24 mouse cellular contexts compared by ENCODE assay signal in genomic region chr8:104598496-104598895, GRCm38 (mm10). TPM values are rescaled to one million over a fixed set of nuclear protein-coding genes. Genes with fewer than 3 reads are reported as not detected.
A peak's percentile ranks its signal among the peaks of the same experiment; 100 is the strongest.
DNase-seq lines count a peak whose midpoint lies in the region; ATAC-seq lines count a peak whose summit lies in the region.
"Had no signal": no experiment of that assay in that cellular context is flagged by ENCODE, and none has a peak within 500 bp of the region (broad histone marks: within the 10 kb centered on the region; RNA-seq: fewer than 3 reads in every experiment).

No protein-coding gene starts in this region.

- H3K4me1 ChIP-seq in heart, embryonic 12.5 days (replicated peaks), result peaks cover 18% of the 10 kb centered on the region

- ATAC-seq in heart, embryonic 12.5 days (ENCODE audit: insufficient number of reproducible peaks, low FRiP score), result no peak
- ATAC-seq: forebrain, postnatal 0 days had no signal

- no peak overlapping the region for H3K4me2 ChIP-seq in heart, embryonic 12.5 days
- H3K4me2 ChIP-seq: hindbrain, embryonic 14.5 days; limb, embryonic 15.5 days; midbrain, embryonic 11.5 days; neural tube, embryonic 12.5 days had no signal

- H3K27me3 ChIP-seq in heart, embryonic 12.5 days (replicated peaks), result no peaks in the 10 kb centered on the region

- 57% methylated on average over 6 of the region's 6 CpGs for WGBS in heart, embryonic 12.5 days

- H3K9ac ChIP-seq in heart, embryonic 12.5 days, result no peak overlapping the region
- H3K9ac ChIP-seq: forebrain, postnatal 0 days; hindbrain, embryonic 14.5 days; limb, embryonic 15.5 days; neural tube, embryonic 12.5 days had no signal

- no peak overlapping the region for H3K27ac ChIP-seq in heart, embryonic 12.5 days (ENCODE audit: poor library complexity, severe bottlenecking)
- H3K27ac ChIP-seq: hindbrain, embryonic 14.5 days; limb, embryonic 15.5 days; neural tube, embryonic 12.5 days had no signal

- H3K36me3 ChIP-seq in heart, embryonic 12.5 days, result peaks cover 28% of the 10 kb centered on the region

- DNase-seq in heart, adult 11 months, result peak; percentile 72
- DNase-seq in adrenal gland, postnatal 14 days, result peak; percentile 60
- peak; percentile 84 to 86 for DNase-seq in kidney, adult 8-10 months
- DNase-seq in kidney, postnatal 25 days, result peak; percentile 75 to 89
- DNase-seq in layer of hippocampus, adult 9-10 months (ENCODE audit: low spot score), result no peak
- no peak for DNase-seq in retina, embryonic 14.5 days (ENCODE audit: low spot score)
- DNase-seq in gastrocnemius, adult 18-20 months (ENCODE audit: low spot score), result no peak
- DNase-seq: forebrain, postnatal 0 days; gastrocnemius, postnatal 10 days; heart, postnatal 10 days; lung, adult 18-20 months; lung, postnatal 4 days; right cerebral cortex, postnatal 25 days; thymus, postnatal 25 days had no signal

- no peaks in the 10 kb centered on the region for H3K9me3 ChIP-seq in heart, embryonic 12.5 days (replicated peaks)
- H3K9me3 ChIP-seq: limb, embryonic 15.5 days; neural tube, embryonic 12.5 days had no signal

- no peak overlapping the region for H3K4me3 ChIP-seq in heart, embryonic 12.5 days
- H3K4me3 ChIP-seq: limb, embryonic 15.5 days; neural tube, embryonic 12.5 days had no signal

RNA-seq across cellular contexts. Expression of gene Pdp2, which starts 7.2 kb away (rescaled TPM):
- 8.6 and 9.0 TPM in 2 replicates for polyA plus RNA-seq in heart, embryonic 12.5 days (2016; fragmentation: Nextera tagmentation; extraction: Ambion mirVana)
- 37.2 and 38.0 TPM in 2 replicates for total RNA-seq in adrenal gland, postnatal 14 days (2021)
- total RNA-seq in gastrocnemius, adult 18-20 months (2021), result 1 to 10 TPM; 2.9 to 3.3 TPM

RNA-seq across cellular contexts. Expression of gene Cdh16, which starts 25.7 kb away (rescaled TPM):
- 16.1 and 18.6 TPM in 2 replicates for polyA plus RNA-seq in heart, embryonic 12.5 days (2016; fragmentation: Nextera tagmentation; extraction: Ambion mirVana)
- total RNA-seq in adrenal gland, postnatal 14 days (2021), result not detected in 2 replicates
- total RNA-seq in gastrocnemius, adult 18-20 months (2021), result under 1 TPM in 1 of 2 experiments, not detected in 1; 0.23 TPM
- total RNA-seq: ES-E14; forebrain, postnatal 0 days; layer of hippocampus, postnatal 25 days; left cerebral cortex, postnatal 25 days; monocyte, adult 5-6 weeks had no signal
- polyA plus RNA-seq: C2C12; forebrain, postnatal 0 days; hindbrain, embryonic 14.5 days; midbrain, embryonic 11.5 days; neural tube, embryonic 12.5 days had no signal

RNA-seq across cellular contexts. Expression of gene Rrad, which starts 32.6 kb away (rescaled TPM):
- 299 and 301 TPM in 2 replicates for polyA plus RNA-seq in heart, embryonic 12.5 days (2016; fragmentation: Nextera tagmentation; extraction: Ambion mirVana)
- 2.4 and 5.1 TPM in 2 replicates for total RNA-seq in adrenal gland, postnatal 14 days (2021)
- 10 to 100 TPM in 1 of 2 experiments, 1 to 10 TPM in 1; 1.7 to 21.4 TPM for total RNA-seq in gastrocnemius, adult 18-20 months (2021)

RNA-seq across cellular contexts. Expression of gene Ciao2b, which starts 43.3 kb away (rescaled TPM):
- 187 and 195 TPM in 2 replicates for polyA plus RNA-seq in heart, embryonic 12.5 days (2016; fragmentation: Nextera tagmentation; extraction: Ambion mirVana)
- 39.3 and 47.6 TPM in 2 replicates for total RNA-seq in adrenal gland, postnatal 14 days (2021)
- 10 to 100 TPM; 40.2 to 43.4 TPM for total RNA-seq in gastrocnemius, adult 18-20 months (2021)

Comparison
In these comparisons a context has a peak if more than half of its experiments do, and no peak if none do; other contexts are left out.
1. DNase-seq: peak in heart, adult 11 months (single experiment), adrenal gland, postnatal 14 days (single experiment), kidney, adult 8-10 months (2 of 2) and kidney, postnatal 25 days (2 of 2); none in layer of hippocampus, adult 9-10 months (single experiment), retina, embryonic 14.5 days (single experiment) and gastrocnemius, adult 18-20 months (single experiment).